Mouse (Mus musculus) myocyte (in vitro differentiated cells): Measurements from ENCODE around the gene Fam71e1. TPM values are rescaled to one million over a fixed set of nuclear protein-coding genes. Genes with fewer than 3 reads are reported as not detected.

Source experiments
- H3K27me3 ChIP-seq: one replicate; pipeline ENCODE4 v1.6.1; 2011; ENCODE audit not compliant: control insufficient read depth, insufficient read depth, insufficient read length
- H3K36me3 ChIP-seq: one replicate; pipeline ENCODE4 v1.6.1; 2011; ENCODE audit not compliant: control insufficient read depth, insufficient read depth
- H3K4me2 ChIP-seq: one replicate; pipeline ENCODE4 v1.6.1; 2011; ENCODE audit warnings: low read depth, control low read depth
- H3K4me3 ChIP-seq: one replicate; pipeline ENCODE4 v1.5.1; 2011; ENCODE audit warnings: mild to moderate bottlenecking, control low read depth, moderate library complexity
- H3K79me2 ChIP-seq: one replicate; pipeline ENCODE4 v1.6.1; 2011; ENCODE audit not compliant: control insufficient read depth, insufficient read depth
- H3ac ChIP-seq: one replicate; pipeline ENCODE4 v1.6.1; 2011; ENCODE audit not compliant: control insufficient read depth, insufficient read length
- CEBPB ChIP-seq: IDR thresholded peaks from 2 replicates; pipeline ENCODE4 v1.6.1; 2011; ENCODE audit warnings: mild to moderate bottlenecking, moderate library complexity; ENCODE audit not compliant: poor library complexity, insufficient read depth, severe bottlenecking
- E2F4 ChIP-seq: IDR thresholded peaks from one replicate; pipeline ENCODE4 v1.6.1; 2011; ENCODE audit warnings: mild to moderate bottlenecking, control low read depth, moderate library complexity; ENCODE audit not compliant: insufficient read depth
- MAX ChIP-seq: IDR thresholded peaks from one replicate; pipeline ENCODE4 v1.6.1; 2011; ENCODE audit warnings: low read depth, mild to moderate bottlenecking, control low read depth
- MYOD1 ChIP-seq, 3 experiments: IDR thresholded peaks; one replicate each; pipeline ENCODE4 v1.6.1; 2011; ENCODE audit warnings: control low read depth in 2 of 3, low read depth in 2 of 3, mild to moderate bottlenecking in 2 of 3, moderate library complexity in 1 of 3; ENCODE audit not compliant: insufficient read length in 2 of 3, control insufficient read depth in 1 of 3
- MYOG ChIP-seq, 3 experiments: IDR thresholded peaks; one replicate each; pipeline ENCODE4 v1.6.1; 2011; ENCODE audit warnings: control low read depth in 2 of 3, low read depth in 2 of 3, mild to moderate bottlenecking in 2 of 3; ENCODE audit not compliant: insufficient read length in 2 of 3, control insufficient read depth in 1 of 3, insufficient read depth in 1 of 3
- POLR2A ChIP-seq: IDR thresholded peaks from one replicate; pipeline ENCODE4 v1.6.1; 2011; ENCODE audit warnings: low read depth, mild to moderate bottlenecking, control low read depth, moderate library complexity; ENCODE audit not compliant: insufficient read length
- POLR2AphosphoS2 ChIP-seq: IDR thresholded peaks from one replicate; pipeline ENCODE4 v1.6.1; 2011; ENCODE audit warnings: low read depth, control low read depth; ENCODE audit not compliant: insufficient read length
- REST ChIP-seq: IDR thresholded peaks from one replicate; pipeline ENCODE4 v1.6.1; 2011; ENCODE audit warnings: mild to moderate bottlenecking, control low read depth, moderate library complexity; ENCODE audit not compliant: insufficient read depth, insufficient read length
- SRF ChIP-seq: IDR thresholded peaks from one replicate; pipeline ENCODE4 v1.6.1; 2011; ENCODE audit warnings: low read depth; ENCODE audit not compliant: control insufficient read depth, insufficient read length
- TCF12 ChIP-seq: IDR thresholded peaks from one replicate; pipeline ENCODE4 v1.6.1; 2011; ENCODE audit warnings: mild to moderate bottlenecking, control low read depth; ENCODE audit not compliant: poor library complexity, insufficient read depth, severe bottlenecking
- TCF3 ChIP-seq: IDR thresholded peaks from one replicate; pipeline ENCODE4 v1.6.1; 2011; ENCODE audit warnings: low read depth, control low read depth; ENCODE audit not compliant: insufficient read length
- USF1 ChIP-seq: IDR thresholded peaks from one replicate; pipeline ENCODE4 v1.6.1; 2011; ENCODE audit warnings: low read depth, mild to moderate bottlenecking, control low read depth, moderate library complexity
- polyA plus RNA-seq: library from polyadenylated mRNA; unstranded; fragments of >200 nt; fragmentation: generic; extraction: Trizol; gene quantifications from one replicate; pipeline ENCODE4 v1.2.1, GENCODE M21; 2012; ENCODE audit warnings: missing spikeins

Fam71e1 gene
- polyA plus RNA-seq, 1 experiment: 1.7 TPM

GRCm38 (mm10) chr7:44491391-44491790, 5.0 kb upstream of the Fam71e1 start:
- Histone ChIP-seq H3K36me3 (no peaks in the 10 kb centered on the region), H3K4me2 (no peak overlapping the region), H3K4me3 (no peak overlapping the region), H3ac (no peak overlapping the region), H3K79me2 (peaks cover 11% of the 10 kb centered on the region), H3K27me3 (no peaks in the 10 kb centered on the region)
- TF ChIP-seq MAX: no peak
- no peak for TF ChIP-seq TCF12
- TF ChIP-seq USF1: no peak
- no peak for TF ChIP-seq TCF3
- TF ChIP-seq REST: no peak

GRCm38 (mm10) chr7:44492166-44492826, 4.1 kb upstream of the Fam71e1 start:
- no peak overlapping the region for H3K4me2 ChIP-seq
- H3K4me3 ChIP-seq: no peak overlapping the region
- no peak for TF ChIP-seq TCF12
- TF ChIP-seq MAX: no peak
- no peak for TF ChIP-seq CEBPB
- no peak for TF ChIP-seq SRF
- TF ChIP-seq TCF3: no peak
- no peak for TF ChIP-seq MYOG (IDR thresholded peaks at IDR 0.05; ENCODE audit: control insufficient read depth in 1 of 3, insufficient read depth in 1 of 3, insufficient read length in 2 of 3, low read depth in 2 of 3)
- no peak for TF ChIP-seq POLR2A
- no peak for TF ChIP-seq E2F4
- TF ChIP-seq MYOD1 (IDR thresholded peaks at IDR 0.05; ENCODE audit: control insufficient read depth in 1 of 3, insufficient read length in 2 of 3, low read depth in 2 of 3): no peak
- no peak for TF ChIP-seq REST
- TF ChIP-seq POLR2AphosphoS2: no peak
- TF ChIP-seq USF1: no peak
- H3ac ChIP-seq: no peak overlapping the region
- no peaks in the 10 kb centered on the region for H3K36me3 ChIP-seq
- peaks cover 11% of the 10 kb centered on the region for H3K79me2 ChIP-seq
- H3K27me3 ChIP-seq: no peaks in the 10 kb centered on the region

GRCm38 (mm10) chr7:44494681-44495080, 1.7 kb upstream of the Fam71e1 start:
- Histone ChIP-seq H3K36me3 (no peaks in the 10 kb centered on the region), H3K27me3 (no peaks in the 10 kb centered on the region), H3K4me2 (no peak overlapping the region), H3K79me2 (peaks cover 11% of the 10 kb centered on the region), H3K4me3 (no peak overlapping the region), H3ac (no peak overlapping the region)
- TF ChIP-seq TCF3: no peak
- TF ChIP-seq MYOG (IDR thresholded peaks at IDR 0.05; ENCODE audit: control insufficient read depth in 1 of 3, insufficient read depth in 1 of 3, insufficient read length in 2 of 3, low read depth in 2 of 3): no peak
- TF ChIP-seq CEBPB: no peak
- TF ChIP-seq SRF: no peak
- TF ChIP-seq POLR2A: no peak
- no peak for TF ChIP-seq E2F4
- no peak for TF ChIP-seq TCF12

GRCm38 (mm10) chr7:44495086-44495485, 1.3 kb upstream of the Fam71e1 start:
- Histone ChIP-seq H3ac (no peak overlapping the region), H3K36me3 (no peaks in the 10 kb centered on the region), H3K79me2 (peaks cover 11% of the 10 kb centered on the region), H3K4me3 (peak overlapping the region; percentile 53), H3K27me3 (no peaks in the 10 kb centered on the region), H3K4me2 (peak overlapping the region; percentile 90)
- TF ChIP-seq MYOG (IDR thresholded peaks at IDR 0.05; ENCODE audit: control insufficient read depth in 1 of 3, insufficient read depth in 1 of 3, insufficient read length in 2 of 3, low read depth in 2 of 3): no peak
- TF ChIP-seq REST: no peak
- TF ChIP-seq SRF: no peak
- no peak for TF ChIP-seq E2F4
- TF ChIP-seq MAX: no peak

GRCm38 (mm10) chr7:44496771-44497109, 359 bp downstream of the Fam71e1 start:
- H3K36me3 ChIP-seq: no peaks in the 10 kb centered on the region
- peaks cover 11% of the 10 kb centered on the region for H3K79me2 ChIP-seq
- H3ac ChIP-seq: peak overlapping the region; percentile 47
- no peaks in the 10 kb centered on the region for H3K27me3 ChIP-seq
- TF ChIP-seq MYOD1 (IDR thresholded peaks at IDR 0.05; ENCODE audit: control insufficient read depth in 1 of 3, insufficient read length in 2 of 3, low read depth in 2 of 3) (no peak), E2F4 (no peak), MYOG (IDR thresholded peaks at IDR 0.05; ENCODE audit: control insufficient read depth in 1 of 3, insufficient read depth in 1 of 3, insufficient read length in 2 of 3, low read depth in 2 of 3) (no peak), SRF (no peak), POLR2A (no peak), TCF12 (no peak), MAX (no peak), POLR2AphosphoS2 (no peak), USF1 (no peak), CEBPB (no peak), TCF3 (no peak), REST (no peak)
- H3K4me3 ChIP-seq: peak overlapping the region; percentile 53
- H3K4me2 ChIP-seq: peak overlapping the region; percentile 88
